Mouse (Mus musculus) intestine, postnatal 0 days (tissue): ENCODE data around the gene Brwd1. TPM values are rescaled to one million over a fixed set of nuclear protein-coding genes. Genes with fewer than 3 reads are reported as not detected.

Experiments used
- ATAC-seq: fragments of 200-750 bp; cut with Nextera tagmentation; 2 replicates; pipeline ENCODE4 v1.8.0; 2017; ENCODE audit warnings: mild to moderate bottlenecking, moderate TSS enrichment, moderate library complexity
- H3K27ac ChIP-seq: fragments of 300-500 bp; sonication (generic); 2 replicates; pipeline ENCODE4 v1.5.1; 2014; ENCODE audit warnings: mild to moderate bottlenecking, low read depth, low read length, moderate library complexity
- H3K27me3 ChIP-seq: fragments of 300-500 bp; sonication (generic); replicated peaks from 2 replicates; pipeline ENCODE4 v1.6.1; 2014; ENCODE audit warnings: low read length, mixed read lengths; ENCODE audit not compliant: control insufficient read depth, insufficient read depth
- H3K36me3 ChIP-seq: fragments of 300-500 bp; sonication (generic); 2 replicates; pipeline ENCODE4 v1.6.1; 2014; ENCODE audit warnings: mild to moderate bottlenecking, moderate library complexity; ENCODE audit not compliant: control insufficient read depth, insufficient read depth
- H3K4me1 ChIP-seq: fragments of 300-500 bp; sonication (generic); replicated peaks from 2 replicates; pipeline ENCODE4 v1.6.1; 2014; ENCODE audit warnings: antibody characterized with exemption, low read length, mixed read lengths; ENCODE audit not compliant: control insufficient read depth, insufficient read depth
- H3K4me2 ChIP-seq: fragments of 300-500 bp; sonication (generic); replicated peaks from 2 replicates; pipeline ENCODE4 v1.6.1; 2014; ENCODE audit warnings: low read depth, mild to moderate bottlenecking, moderate library complexity
- H3K4me3 ChIP-seq: fragments of 300-500 bp; sonication (generic); 2 replicates; pipeline ENCODE4 v1.5.1; 2014; ENCODE audit warnings: low read depth, low read length
- H3K9ac ChIP-seq: fragments of 300-500 bp; sonication (generic); 2 replicates; pipeline ENCODE4 v1.6.1; 2014; ENCODE audit warnings: mild to moderate bottlenecking, low read depth, low read length
- H3K9me3 ChIP-seq: fragments of 300-500 bp; sonication (generic); 2 replicates; pipeline ENCODE4 v1.6.1; 2016; ENCODE audit warnings: mixed run types; ENCODE audit not compliant: control insufficient read depth
- CTCF ChIP-seq: sonication (generic); IDR thresholded peaks from 2 replicates; pipeline ENCODE4 v1.5.1; 2016; ENCODE audit warnings: low read depth, mild to moderate bottlenecking, control low read depth, antibody characterized with exemption, moderate library complexity
- WGBS: fragments of 180-500 bp; shearing (Covaris S2); extraction: QIAGEN DNeasy Blood & Tissue Kit; methylation state at CpG from one replicate; pipeline ENCODE4 v1.1.7; 2014; 5-methylcytosine and 5-hydroxymethylcytosine counted together
- polyA plus RNA-seq: library from polyadenylated mRNA; unstranded; fragments of >200 nt; fragmentation: Nextera tagmentation; extraction: Ambion mirVana; gene quantifications from 2 replicates; pipeline ENCODE4 v1.2.1, GENCODE M21; 2015

The Brwd1 gene
- polyA plus RNA-seq, 1 experiment from 2014 or later, result 19.9 TPM

DNA sequence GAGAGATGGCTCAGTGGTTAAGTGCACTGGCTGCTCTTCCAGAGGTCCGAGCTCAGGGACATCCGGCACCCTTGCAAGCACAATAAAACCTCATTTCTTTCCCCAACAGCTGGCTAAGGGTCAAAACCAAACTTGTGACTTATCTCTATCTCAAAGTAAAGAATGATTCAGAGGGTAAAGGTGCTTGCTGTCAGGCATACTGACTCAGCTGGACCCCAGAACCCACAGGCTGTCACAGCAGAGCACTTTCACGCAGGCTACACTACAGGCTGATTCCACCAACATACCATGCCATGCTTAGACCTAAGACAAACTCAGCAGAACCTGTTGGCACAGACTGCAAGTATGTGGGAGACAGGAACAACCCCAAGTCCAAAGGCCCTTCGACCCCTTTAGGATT lies 41.6 kb downstream of the Brwd1 start:
- 63% methylated on average over 4 of the region's 4 CpGs for WGBS

GRCm38 (mm10) chr16:96039538-96039937 lies 42.8 kb downstream of the Brwd1 start:
- Histone ChIP-seq H3K27ac (no peak overlapping the region), H3K36me3 (peaks cover 90% of the 10 kb centered on the region), H3K9ac (no peak overlapping the region), H3K4me2 (no peak overlapping the region), H3K4me3 (no peak overlapping the region), H3K4me1 (no peaks in the 10 kb centered on the region), H3K27me3 (no peaks in the 10 kb centered on the region), H3K9me3 (no peaks in the 10 kb centered on the region)
- no peak for TF ChIP-seq CTCF
- ATAC-seq, result no peak
- 71% methylated on average over 6 of the region's 6 CpGs for WGBS

More for the DNA sequence above, 41.6 kb downstream of the Brwd1 start:
- no peaks in the 10 kb centered on the region for H3K27me3 ChIP-seq
- H3K4me2 ChIP-seq, result no peak overlapping the region
- H3K9ac ChIP-seq, result no peak overlapping the region
- ATAC-seq, result peak; percentile 47; the same call in 1 of the 2 replicates
- no peaks in the 10 kb centered on the region for H3K4me1 ChIP-seq
- no peaks in the 10 kb centered on the region for H3K9me3 ChIP-seq
- peaks cover 89% of the 10 kb centered on the region for H3K36me3 ChIP-seq
- H3K27ac ChIP-seq, result peak overlapping the region; percentile 41; the same call in 1 of the 2 replicates
- no peak overlapping the region for H3K4me3 ChIP-seq
- TF ChIP-seq CTCF, result no peak

DNA sequence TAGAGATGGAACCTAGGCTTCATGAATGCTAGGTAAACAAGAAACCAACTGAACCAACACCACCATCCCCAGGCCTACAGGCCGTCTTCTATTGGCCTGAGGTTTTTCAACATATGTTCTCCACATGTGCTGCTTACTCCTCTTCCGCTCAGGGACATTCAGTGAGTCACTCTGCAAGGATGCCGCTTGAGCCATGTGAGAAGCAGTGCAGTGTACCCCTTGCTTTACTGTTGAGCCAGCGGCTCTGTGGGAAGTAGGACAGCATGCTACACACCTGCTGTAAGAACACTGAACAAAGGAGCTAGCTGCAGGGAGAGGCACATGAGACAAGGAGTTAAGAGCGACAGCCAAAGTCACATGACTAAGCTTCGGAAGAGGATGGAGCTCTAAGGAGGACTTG lies 47.9 kb downstream of the Brwd1 start:
- TF ChIP-seq CTCF, result no peak
- WGBS, result 89% methylated on average over 6 of the region's 6 CpGs
- H3K4me2 ChIP-seq, result no peak overlapping the region
- H3K4me3 ChIP-seq, result no peak overlapping the region
- H3K27me3 ChIP-seq, result no peaks in the 10 kb centered on the region
- H3K36me3 ChIP-seq, result peaks cover 93% of the 10 kb centered on the region
- ATAC-seq, result no peak
- H3K9me3 ChIP-seq, result no peaks in the 10 kb centered on the region
- no peak overlapping the region for H3K27ac ChIP-seq
- H3K4me1 ChIP-seq, result no peaks in the 10 kb centered on the region
- no peak overlapping the region for H3K9ac ChIP-seq

DNA sequence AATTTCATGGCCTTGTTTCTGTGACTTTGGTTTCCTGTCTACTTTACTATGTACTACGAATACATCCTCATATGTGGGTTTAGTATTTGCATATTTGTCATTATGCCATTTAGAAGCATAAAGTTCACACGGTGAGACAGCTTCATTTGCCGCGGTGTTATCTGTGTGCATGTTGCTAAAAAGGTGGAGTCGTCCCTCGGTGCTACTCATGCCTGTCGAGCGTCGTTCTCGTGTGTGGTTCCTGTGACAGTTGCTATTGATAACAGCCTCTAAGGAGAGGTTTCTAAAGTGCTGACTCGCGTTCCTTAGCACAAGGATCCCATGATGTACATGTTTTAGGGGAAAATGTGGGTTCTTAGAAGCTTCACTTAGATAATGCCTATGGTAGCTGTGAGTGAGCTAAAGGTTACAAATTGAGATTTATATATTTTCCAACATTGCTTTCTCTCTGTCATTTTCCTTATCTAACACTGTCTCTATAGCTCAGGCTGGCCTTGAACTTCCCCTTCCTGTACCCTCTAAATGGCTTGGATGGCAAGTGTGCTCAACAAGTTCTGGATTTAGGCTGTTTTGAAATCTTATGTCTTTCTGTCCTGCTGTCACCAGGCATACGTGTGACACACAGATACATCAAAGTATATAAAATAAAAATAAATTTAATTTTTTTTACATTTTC lies 49.8 kb downstream of the Brwd1 start:
- Histone ChIP-seq H3K4me2 (no peak overlapping the region), H3K36me3 (peaks cover 93% of the 10 kb centered on the region), H3K27ac (no peak overlapping the region), H3K4me3 (no peak overlapping the region), H3K9me3 (no peaks in the 10 kb centered on the region), H3K9ac (no peak overlapping the region), H3K27me3 (no peaks in the 10 kb centered on the region), H3K4me1 (no peaks in the 10 kb centered on the region)
- no peak for ATAC-seq
- TF ChIP-seq CTCF, result no peak
- WGBS, result 83% methylated on average over 13 of the region's 13 CpGs

GRCm38 (mm10) chr16:96030476-96031102 lies 51.7 kb downstream of the Brwd1 start:
- Histone ChIP-seq H3K9me3 (no peaks in the 10 kb centered on the region), H3K36me3 (peaks cover 90% of the 10 kb centered on the region), H3K4me1 (no peaks in the 10 kb centered on the region), H3K27me3 (no peaks in the 10 kb centered on the region), H3K9ac (no peak overlapping the region), H3K27ac (no peak overlapping the region), H3K4me2 (no peak overlapping the region), H3K4me3 (no peak overlapping the region)
- peak; percentile 61 for TF ChIP-seq CTCF
- WGBS, result 82% methylated on average over 2 of the region's 2 CpGs
- no peak for ATAC-seq

DNA sequence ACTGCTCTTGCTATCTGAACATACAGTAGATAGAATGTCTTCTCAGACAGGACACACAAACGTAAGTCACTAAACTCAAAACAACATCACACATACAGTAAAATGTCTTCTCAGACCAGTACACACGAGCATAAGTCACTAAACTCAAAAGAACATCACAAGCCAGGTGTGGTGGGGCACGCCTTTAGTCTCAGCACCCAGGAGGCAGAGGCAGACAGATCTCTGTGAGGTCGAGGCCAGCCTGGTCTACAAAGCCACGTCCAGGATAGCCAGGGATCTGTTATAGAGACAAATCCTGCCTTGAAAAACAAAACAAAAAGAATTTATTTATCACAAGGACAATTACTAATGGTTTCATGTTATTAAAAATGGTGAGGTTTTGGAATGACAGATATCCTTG lies 56.1 kb downstream of the Brwd1 start:
- ATAC-seq, result no peak
- Histone ChIP-seq H3K27ac (no peak overlapping the region), H3K4me3 (no peak overlapping the region), H3K36me3 (peaks cover 77% of the 10 kb centered on the region), H3K9me3 (no peaks in the 10 kb centered on the region), H3K4me2 (no peak overlapping the region), H3K27me3 (no peaks in the 10 kb centered on the region), H3K9ac (no peak overlapping the region), H3K4me1 (no peaks in the 10 kb centered on the region)
- 90% methylated on average over 5 of the region's 5 CpGs for WGBS
- no peak for TF ChIP-seq CTCF
